Mouse (Mus musculus): Measurements from ENCODE around the gene Sdhc.

- TF ChIP-seq E2F4 (IDR thresholded peaks at IDR 0.05; ENCODE audit: insufficient read depth), result no peak
- TF ChIP-seq MYOD1 (IDR thresholded peaks at IDR 0.05; ENCODE audit: control insufficient read depth in 1 of 3, insufficient read length in 2 of 3, low read depth in 2 of 3), result no peak
- TF ChIP-seq POLR2A (IDR thresholded peaks at IDR 0.05; ENCODE audit: insufficient read length, low read depth), result no peak
- TF ChIP-seq CEBPB (IDR thresholded peaks at IDR 0.05; ENCODE audit: insufficient read depth, poor library complexity, severe bottlenecking), result no peak
- no peak for TF ChIP-seq MYOG (IDR thresholded peaks at IDR 0.05; ENCODE audit: control insufficient read depth in 1 of 3, insufficient read depth in 1 of 3, insufficient read length in 2 of 3, low read depth in 2 of 3)
- no peak for TF ChIP-seq MAX (IDR thresholded peaks at IDR 0.05; ENCODE audit: low read depth)
- TF ChIP-seq POLR2AphosphoS2 (IDR thresholded peaks at IDR 0.05; ENCODE audit: insufficient read length, low read depth), result no peak
- TF ChIP-seq USF1 (IDR thresholded peaks at IDR 0.05; ENCODE audit: low read depth), result no peak
- no peak for TF ChIP-seq TCF3 (IDR thresholded peaks at IDR 0.05; ENCODE audit: insufficient read length, low read depth)
Observed at GRCm38 (mm10) chr1:171101033-171101432, 49.4 kb downstream of the Sdhc start.

All from myocyte (in vitro differentiated cells).